Mouse (Mus musculus) left cerebral cortex, adult 6 months (tissue): ENCODE data around the gene Frs3. TPM values are rescaled to one million over a fixed set of nuclear protein-coding genes. Genes with fewer than 3 reads are reported as not detected.

ENCODE experiments used
- long read RNA-seq, 2 experiments: library from polyadenylated mRNA; unstranded; transcript quantifications; one replicate each; pipeline ENCODE4 v2.0.0; 2019 to 2020
- polyA plus RNA-seq: library from polyadenylated mRNA; unstranded; fragments of <200 nt; fragmentation: Nextera tagmentation; gene quantifications from 2 replicates; pipeline ENCODE4 v1.2.3, GENCODE M21; 2021

Gene Frs3
- 10.7 and 17.9 TPM in 2 replicates for polyA plus RNA-seq
- long read RNA-seq, experiment 1, transcript Frs3-201 (7 exons, 2,144 nt): major isoform, 30 of 88 reads
- long read RNA-seq, experiment 1, partial matches to known transcripts: 10 of 88 reads
- long read RNA-seq, experiment 1, other reads (novel, unspliced or antisense): 48 of 88 reads
- long read RNA-seq, experiment 2, transcript Frs3-201 (7 exons, 2,144 nt): major isoform, 5 of 15 reads
- long read RNA-seq, experiment 2, partial matches to known transcripts: 6 of 15 reads
- long read RNA-seq, experiment 2, other reads (novel, unspliced or antisense): 4 of 15 reads

DNA sequence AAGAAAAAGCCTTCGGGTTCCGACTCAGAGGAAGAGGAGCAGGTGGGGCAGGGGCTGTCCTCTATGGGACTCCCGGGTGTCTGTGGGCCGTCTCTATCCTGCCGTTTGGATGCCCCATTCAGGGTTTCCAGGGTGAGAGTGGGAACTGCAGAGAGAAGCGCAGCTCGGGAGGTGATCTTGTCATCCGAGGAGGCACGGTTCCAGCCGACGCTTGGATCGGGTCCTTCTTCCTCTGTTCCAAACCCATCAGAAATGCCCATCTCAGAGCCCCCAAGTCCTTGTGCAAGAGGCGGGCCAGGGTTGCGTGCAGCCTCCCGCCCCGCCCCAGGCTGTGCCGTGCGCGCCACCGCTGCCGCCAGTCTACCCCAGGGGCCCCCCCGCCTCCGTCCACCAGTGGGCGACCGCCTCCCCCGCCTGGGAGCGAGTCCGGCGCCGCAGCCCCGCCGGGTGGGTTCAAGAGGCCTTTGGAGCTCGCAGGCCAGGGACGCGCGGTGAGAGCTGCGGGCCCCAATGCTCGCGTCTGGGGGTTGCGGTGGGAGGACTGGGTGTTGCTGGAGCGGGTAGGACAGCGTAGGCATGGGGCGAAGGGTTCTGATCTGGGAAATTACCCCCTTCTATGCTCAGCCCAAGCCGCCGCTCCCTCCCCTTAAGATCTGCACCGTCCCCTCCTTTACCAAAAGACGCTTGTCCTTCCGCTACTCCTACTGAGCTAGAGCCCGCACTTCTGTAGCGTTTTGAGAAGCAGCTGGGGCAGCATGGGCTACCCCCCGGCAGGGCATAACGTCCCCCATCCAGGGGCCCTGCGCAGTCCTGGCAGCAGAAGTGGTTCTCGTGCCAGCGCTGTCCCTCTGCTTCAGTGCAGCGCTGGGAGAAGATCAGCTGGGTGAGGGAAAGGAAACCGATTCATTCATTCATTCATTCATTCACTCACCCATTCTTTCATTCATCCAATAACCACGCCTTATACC lies at the start of gene Frs3:
Frs3 (plus strand) TSS at position 423 of the 968 bp plus-strand sequence.

DNA sequence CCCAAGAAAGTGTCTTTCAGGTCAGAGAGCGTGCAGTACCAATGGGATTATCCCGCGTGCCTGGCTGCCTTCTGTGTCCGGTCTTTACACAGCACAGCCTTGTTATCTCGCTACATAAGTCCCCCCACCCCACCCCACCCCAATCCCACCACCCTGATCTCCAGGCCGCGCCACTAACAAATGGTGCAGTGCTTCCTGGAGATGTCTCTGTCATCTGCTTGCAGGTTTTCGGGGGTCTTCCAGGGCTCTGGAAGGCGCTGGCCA lies 554 bp upstream of the Frs3 start, which contains the start of gene Tomm6:
Tomm6 (minus strand) TSS at position 43 of the 264 bp plus-strand sequence.

DNA sequence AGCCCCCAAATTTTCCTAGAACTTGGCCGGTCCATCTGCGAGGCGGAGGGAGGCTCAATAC lies 5.4 kb downstream of the Frs3 start, which contains the start of gene Gm21981:
Gm21981 (minus strand) TSS at position 14 of the 61 bp plus-strand sequence.

DNA sequence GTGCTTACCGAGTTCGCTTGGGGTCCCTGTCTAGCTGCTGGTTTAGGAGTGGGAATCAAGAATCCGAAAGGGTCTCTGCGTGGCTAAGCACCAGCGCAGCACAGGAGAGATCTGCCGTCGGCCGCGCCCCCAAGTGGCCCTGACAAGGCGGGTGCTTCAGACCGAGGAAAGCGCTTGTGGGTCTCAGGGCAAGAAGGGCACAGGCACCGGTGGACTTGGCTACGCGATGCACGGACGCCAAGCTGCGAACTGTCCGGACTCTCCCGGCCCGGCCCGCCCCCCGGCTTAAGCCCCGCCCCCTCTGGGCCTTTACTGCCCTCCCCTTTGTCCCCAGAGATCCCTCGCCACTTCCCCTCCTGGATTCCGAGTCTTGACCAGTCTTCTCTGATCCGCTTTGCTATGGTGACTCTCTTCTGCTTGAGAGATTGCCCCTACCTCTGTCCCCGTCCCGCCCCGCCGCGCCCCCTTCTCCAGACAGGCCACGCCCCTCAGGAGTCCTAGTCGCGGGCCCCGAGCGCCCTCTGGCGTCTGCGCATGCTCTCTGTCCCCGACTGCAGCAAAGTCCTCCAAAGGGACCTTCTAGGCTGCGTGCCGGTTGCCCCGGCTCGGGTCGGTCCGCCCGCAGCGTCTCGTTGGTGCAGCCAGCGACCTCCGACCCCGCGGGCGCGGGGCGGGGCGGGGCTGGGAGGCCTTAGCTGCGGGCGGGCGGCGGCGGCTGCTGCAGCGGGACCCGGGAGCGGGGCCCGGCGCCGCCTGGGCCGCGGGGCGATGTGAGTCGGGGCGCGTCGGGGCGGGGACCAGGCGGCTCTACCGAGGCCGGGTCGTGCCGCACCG lies 5.9 kb downstream of the Frs3 start, which contains the start of gene Prickle4:
Prickle4 (minus strand) TSS at position 234 of the 834 bp plus-strand sequence.

DNA sequence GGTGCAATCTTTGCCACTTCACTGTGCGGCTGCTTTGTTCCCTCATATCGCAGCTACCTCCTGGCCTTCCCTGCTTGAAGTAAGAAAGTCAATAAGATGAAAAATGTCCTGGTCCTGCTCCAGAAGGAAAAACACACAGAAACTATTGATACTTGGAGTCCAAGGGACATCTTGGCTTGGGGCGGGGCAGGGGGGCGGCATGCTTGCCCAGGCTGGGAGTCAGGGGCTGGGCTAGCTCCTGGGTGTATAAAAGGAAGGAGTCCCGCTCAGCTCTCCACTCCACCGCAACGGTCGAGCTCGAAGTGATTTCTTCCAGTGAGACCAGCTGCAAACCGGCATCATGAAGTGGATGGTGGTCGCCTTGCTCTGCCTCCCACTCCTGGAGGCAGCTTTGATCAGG lies 37.7 kb downstream of the Frs3 start, which contains the start of gene Pgc:
Pgc (plus strand) TSS at position 277 of the 400 bp plus-strand sequence.

DNA sequence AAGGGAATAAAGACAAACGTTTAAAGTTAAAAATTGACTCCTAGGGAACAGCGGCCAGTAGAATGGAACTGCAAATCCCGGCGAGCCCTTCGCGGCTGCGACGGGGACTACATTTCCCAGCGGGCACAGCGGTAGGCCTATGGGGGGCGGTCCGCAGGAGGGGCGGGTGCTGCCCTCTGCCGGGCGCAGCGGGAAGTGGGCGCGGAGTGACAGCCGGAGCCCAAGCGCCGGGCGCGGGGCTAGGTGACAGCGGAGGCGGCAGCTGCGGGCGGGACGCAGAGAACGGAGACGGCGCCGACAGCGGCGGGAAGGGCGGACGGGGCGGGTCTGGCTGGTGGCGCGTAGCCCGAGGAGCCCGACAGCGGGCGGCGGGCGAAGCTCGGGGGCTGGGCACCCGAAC lies 48.0 kb downstream of the Frs3 start, which contains the start of gene Tfeb:
Tfeb (plus strand) TSS at position 175 of the 400 bp plus-strand sequence.

Other genes starting within 250 kb of the Frs3 start
- gene Taf8, start 186.7 kb upstream of the Frs3 start, polyA plus RNA-seq: 5.9 and 7.7 TPM in 2 replicates
- 24.1 and 36.0 TPM in 2 replicates for gene Ccnd3, start 184.0 kb upstream of the Frs3 start, polyA plus RNA-seq
- 13.9 and 14.6 TPM in 2 replicates for gene Bysl, start 77.5 kb upstream of the Frs3 start, polyA plus RNA-seq
- gene Med20, start 77.4 kb upstream of the Frs3 start, polyA plus RNA-seq: 17.6 and 21.6 TPM in 2 replicates
- 4.1 and 6.6 TPM in 2 replicates for gene Gm20517, start 77.4 kb upstream of the Frs3 start, polyA plus RNA-seq
- gene Usp49, start 58.3 kb upstream of the Frs3 start, polyA plus RNA-seq: 1.8 and 4.4 TPM in 2 replicates
- gene Tomm6, start 644 bp upstream of the Frs3 start, polyA plus RNA-seq: 307 and 361 TPM in 2 replicates
- 0.98 and 1.1 TPM in 2 replicates for gene Gm21981, start 5.4 kb downstream of the Frs3 start, polyA plus RNA-seq
- 0.29 and 0.55 TPM in 2 replicates for gene Prickle4, start 5.7 kb downstream of the Frs3 start, polyA plus RNA-seq
- not detected in 2 replicates for gene Pgc, start 37.8 kb downstream of the Frs3 start, polyA plus RNA-seq
- 3.6 and 6.4 TPM in 2 replicates for gene Tfeb, start 48.0 kb downstream of the Frs3 start, polyA plus RNA-seq
- gene Mdfi, start 145.7 kb downstream of the Frs3 start, polyA plus RNA-seq: 0.09 TPM in 1 of 2 replicates, not detected in the other
- gene Foxp4, start 235.6 kb downstream of the Frs3 start, polyA plus RNA-seq: 16.7 and 62.5 TPM in 2 replicates